Mouse (Mus musculus) forebrain, embryonic 16.5 days (tissue): ENCODE measurements around the gene Dus2. TPM values are rescaled to one million over a fixed set of nuclear protein-coding genes. Genes with fewer than 3 reads are reported as not detected.
"Not testable (repeated sequence)": the region's sequence is repeated elsewhere in the genome, so short reads cannot be mapped to it uniquely, and the experiment has no call there.

Source experiments
- ATAC-seq: fragments of 200-750 bp; cut with Nextera tagmentation; 2 replicates; pipeline ENCODE4 v1.8.0; 2017; ENCODE audit warnings: mild to moderate bottlenecking, moderate library complexity
- H3K27ac ChIP-seq: fragments of 300-500 bp; sonication (generic); 2 replicates; pipeline ENCODE4 v1.5.1; 2014; ENCODE audit warnings: low read length, control low read depth
- H3K27me3 ChIP-seq: fragments of 300-500 bp; sonication (generic); replicated peaks from 2 replicates; pipeline ENCODE4 v1.6.1; 2014; ENCODE audit warnings: low read length; ENCODE audit not compliant: control insufficient read depth, insufficient read depth
- H3K36me3 ChIP-seq: fragments of 300-500 bp; sonication (generic); 2 replicates; pipeline ENCODE4 v1.6.1; 2014; ENCODE audit not compliant: control insufficient read depth, insufficient read depth
- H3K4me1 ChIP-seq: fragments of 300-500 bp; sonication (generic); replicated peaks from 2 replicates; pipeline ENCODE4 v1.6.1; 2014; ENCODE audit warnings: low read length; ENCODE audit not compliant: control insufficient read depth, insufficient read depth
- H3K4me2 ChIP-seq: fragments of 300-500 bp; sonication (generic); 2 replicates; pipeline ENCODE4 v1.6.1; 2014; ENCODE audit warnings: mild to moderate bottlenecking, low read length, control low read depth
- H3K4me3 ChIP-seq: fragments of 300-500 bp; sonication (generic); replicated peaks from 2 replicates; pipeline ENCODE4 v1.5.1; 2014; ENCODE audit warnings: mild to moderate bottlenecking, low read length, control low read depth
- H3K9ac ChIP-seq: fragments of 300-500 bp; sonication (generic); replicated peaks from 2 replicates; pipeline ENCODE4 v1.6.1; 2014; ENCODE audit warnings: low read depth, low read length, control low read depth
- H3K9me3 ChIP-seq: fragments of 300-500 bp; sonication (generic); 2 replicates; pipeline ENCODE4 v1.6.1; 2016; ENCODE audit warnings: low read length; ENCODE audit not compliant: control insufficient read depth
- whole genome bisulfite sequencing: fragments of 180-500 bp; shearing (Covaris S2); extraction: QIAGEN DNeasy Blood & Tissue Kit; methylation state at CpG from one replicate; pipeline ENCODE4 v1.1.7; 2014; 5-methylcytosine and 5-hydroxymethylcytosine counted together
- polyA plus RNA-seq: library from polyadenylated mRNA; unstranded; fragments of >200 nt; fragmentation: Nextera tagmentation; extraction: Ambion mirVana; gene quantifications from 2 replicates; pipeline ENCODE4 v1.2.1, GENCODE M21; 2015

The Dus2 gene
- polyA plus RNA-seq, 1 experiment from 2014 or later, result 25.8 TPM

GRCm38 (mm10) chr8:105979325-105979724 is 11.8 kb upstream of the Dus2 start, which contains the start of gene Dpep3:
Gene Dpep3, minus strand, starts transcription at chr8:105979429.
- Histone ChIP-seq H3K4me1 (no peaks in the 10 kb centered on the region), H3K27me3 (no peaks in the 10 kb centered on the region), H3K36me3 (no peaks in the 10 kb centered on the region), H3K27ac (no peak within 1 kb of the TSS), H3K4me2 (no peak within 1 kb of the TSS), H3K9ac (no peak within 1 kb of the TSS), H3K9me3 (no peaks in the 10 kb centered on the region), H3K4me3 (no peak within 1 kb of the TSS)
- ATAC-seq, result no peak
- WGBS, result 92% methylated on average over 15 of the region's 15 CpGs

- Histone ChIP-seq H3K4me1 (no peaks in the 10 kb centered on the region), H3K9ac (no peak overlapping the region), H3K27ac (no peak overlapping the region), H3K27me3 (no peaks in the 10 kb centered on the region), H3K4me3 (no peak overlapping the region), H3K9me3 (no peaks in the 10 kb centered on the region), H3K4me2 (no peak overlapping the region), H3K36me3 (no peaks in the 10 kb centered on the region)
- ATAC-seq, result no peak
- WGBS, result 94% methylated on average over 1 of the region's 1 CpGs
Measured at GRCm38 (mm10) chr8:105981146-105981545, 10.0 kb upstream of the Dus2 start.

GRCm38 (mm10) chr8:105983406-105983805 is 7.7 kb upstream of the Dus2 start:
- not testable (repeated sequence) for H3K4me2 ChIP-seq, H3K27me3 ChIP-seq, H3K4me1 ChIP-seq, H3K9me3 ChIP-seq, ATAC-seq, H3K27ac ChIP-seq, H3K36me3 ChIP-seq, H3K4me3 ChIP-seq, H3K9ac ChIP-seq
- WGBS, result 85% methylated on average over 11 of the region's 11 CpGs

- Histone ChIP-seq H3K9ac (no peak overlapping the region), H3K27me3 (no peaks in the 10 kb centered on the region), H3K4me2 (no peak overlapping the region), H3K4me3 (no peak overlapping the region), H3K4me1 (no peaks in the 10 kb centered on the region; the same call in 1 of the 2 replicates), H3K27ac (no peak overlapping the region), H3K36me3 (no peaks in the 10 kb centered on the region), H3K9me3 (no peaks in the 10 kb centered on the region)
- no peak for ATAC-seq
- WGBS, result 85% methylated on average over 11 of the region's 11 CpGs
Measured at GRCm38 (mm10) chr8:105988546-105988945, 2.6 kb upstream of the Dus2 start.

GRCm38 (mm10) chr8:105991546-105991945 is 409 bp downstream of the Dus2 start:
- no peaks in the 10 kb centered on the region; the same call in 1 of the 2 replicates for H3K4me1 ChIP-seq
- no peaks in the 10 kb centered on the region for H3K9me3 ChIP-seq
- H3K9ac ChIP-seq, result no peak overlapping the region
- H3K27ac ChIP-seq, result no peak overlapping the region
- H3K4me3 ChIP-seq, result no peak overlapping the region
- H3K36me3 ChIP-seq, result no peaks in the 10 kb centered on the region
- no peak overlapping the region for H3K4me2 ChIP-seq
- 83% methylated on average over 2 of the region's 2 CpGs for WGBS
- H3K27me3 ChIP-seq, result no peaks in the 10 kb centered on the region
- ATAC-seq, result no peak

- WGBS, result 61% methylated on average over 5 of the region's 5 CpGs
- Histone ChIP-seq H3K9ac (no peak overlapping the region), H3K27me3 (no peaks in the 10 kb centered on the region), H3K9me3 (no peaks in the 10 kb centered on the region), H3K4me1 (no peaks in the 10 kb centered on the region; the same call in 1 of the 2 replicates), H3K36me3 (no peaks in the 10 kb centered on the region), H3K4me3 (no peak overlapping the region), H3K4me2 (no peak overlapping the region), H3K27ac (no peak overlapping the region)
- ATAC-seq, result no peak
Measured at GRCm38 (mm10) chr8:105992499-105992898, 1.4 kb downstream of the Dus2 start.

GRCm38 (mm10) chr8:105993226-105993625 is 2.1 kb downstream of the Dus2 start:
- H3K4me2 ChIP-seq, result no peak overlapping the region
- H3K27me3 ChIP-seq, result no peaks in the 10 kb centered on the region
- no peak for ATAC-seq
- H3K36me3 ChIP-seq, result no peaks in the 10 kb centered on the region
- no peak overlapping the region for H3K9ac ChIP-seq
- H3K4me3 ChIP-seq, result no peak overlapping the region
- no peaks in the 10 kb centered on the region; the same call in 1 of the 2 replicates for H3K4me1 ChIP-seq
- 57% methylated on average over 4 of the region's 4 CpGs for WGBS
- no peaks in the 10 kb centered on the region for H3K9me3 ChIP-seq
- H3K27ac ChIP-seq, result no peak overlapping the region

GRCm38 (mm10) chr8:105996359-105996758 is 5.2 kb downstream of the Dus2 start:
- ATAC-seq, result no peak
- no peak overlapping the region for H3K4me2 ChIP-seq
- H3K4me1 ChIP-seq, result no peaks in the 10 kb centered on the region
- no peaks in the 10 kb centered on the region for H3K36me3 ChIP-seq
- no peaks in the 10 kb centered on the region for H3K9me3 ChIP-seq
- H3K27me3 ChIP-seq, result no peaks in the 10 kb centered on the region
- no peak overlapping the region for H3K9ac ChIP-seq
- H3K4me3 ChIP-seq, result no peak overlapping the region
- 71% methylated on average over 7 of the region's 7 CpGs for WGBS
- no peak overlapping the region for H3K27ac ChIP-seq

- Histone ChIP-seq H3K27ac (no peak overlapping the region), H3K4me3 (no peak overlapping the region), H3K27me3 (no peaks in the 10 kb centered on the region), H3K9ac (no peak overlapping the region), H3K4me1 (no peaks in the 10 kb centered on the region), H3K36me3 (no peaks in the 10 kb centered on the region), H3K4me2 (no peak overlapping the region), H3K9me3 (no peaks in the 10 kb centered on the region)
- no peak for ATAC-seq
- 84% methylated on average over 2 of the region's 2 CpGs for WGBS
Measured at GRCm38 (mm10) chr8:105998971-105999370, 7.8 kb downstream of the Dus2 start.

GRCm38 (mm10) chr8:106001908-106002307 is 10.8 kb downstream of the Dus2 start:
- H3K36me3 ChIP-seq, result no peaks in the 10 kb centered on the region
- H3K9ac ChIP-seq, result no peak overlapping the region
- WGBS, result 82% methylated on average over 4 of the region's 4 CpGs
- ATAC-seq, result no peak
- H3K4me2 ChIP-seq, result no peak overlapping the region
- H3K27me3 ChIP-seq, result no peaks in the 10 kb centered on the region
- no peak overlapping the region for H3K27ac ChIP-seq
- no peaks in the 10 kb centered on the region for H3K4me1 ChIP-seq
- no peak overlapping the region for H3K4me3 ChIP-seq
- no peaks in the 10 kb centered on the region for H3K9me3 ChIP-seq
